Mouse (Mus musculus) gastrocnemius, adult 8-10 months (tissue): ENCODE measurements around the gene Col4a3. TPM values are rescaled to one million over a fixed set of nuclear protein-coding genes. Genes with fewer than 3 reads are reported as not detected.

Source experiments
- DNase-seq, 2 experiments: peaks; one replicate each; pipeline ENCODE4 v3.0.0; 2022; ENCODE audit warnings: low spot score in 2 of 2
- total RNA-seq, 4 experiments: library from RNA; stranded (reverse); gene quantifications; 2 replicates each; pipeline ENCODE4 v1.2.4; 2022

Gene Col4a3
- total RNA-seq, 4 experiments from 2014 or later = 0.44 to 1.3 (median 0.66) TPM

DNA sequence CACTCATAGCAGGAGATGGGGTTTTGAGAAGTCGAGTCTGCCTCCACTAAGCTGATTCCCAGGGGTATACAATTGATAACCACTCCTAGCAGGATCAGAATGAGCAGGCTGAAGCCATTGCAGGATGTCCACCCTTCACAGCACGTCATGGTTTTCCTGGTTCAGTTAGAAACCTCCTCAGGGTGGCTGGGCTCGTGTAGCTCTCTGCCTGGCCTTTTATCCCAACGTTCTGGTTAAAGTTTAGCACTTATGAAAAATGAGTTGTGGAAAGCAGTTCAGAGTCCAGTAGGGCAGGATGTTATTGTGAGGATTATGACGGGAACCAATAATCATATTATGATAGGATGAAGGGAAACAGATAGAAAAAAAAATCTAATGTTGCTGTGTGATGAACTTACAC lies 181.5 kb downstream of the Col4a3 start, which contains the start of gene Tm4sf20:
Gene Tm4sf20 (minus strand): TSS at position 193 of the 400 bp plus-strand sequence.
- no peak for DNase-seq

DNA sequence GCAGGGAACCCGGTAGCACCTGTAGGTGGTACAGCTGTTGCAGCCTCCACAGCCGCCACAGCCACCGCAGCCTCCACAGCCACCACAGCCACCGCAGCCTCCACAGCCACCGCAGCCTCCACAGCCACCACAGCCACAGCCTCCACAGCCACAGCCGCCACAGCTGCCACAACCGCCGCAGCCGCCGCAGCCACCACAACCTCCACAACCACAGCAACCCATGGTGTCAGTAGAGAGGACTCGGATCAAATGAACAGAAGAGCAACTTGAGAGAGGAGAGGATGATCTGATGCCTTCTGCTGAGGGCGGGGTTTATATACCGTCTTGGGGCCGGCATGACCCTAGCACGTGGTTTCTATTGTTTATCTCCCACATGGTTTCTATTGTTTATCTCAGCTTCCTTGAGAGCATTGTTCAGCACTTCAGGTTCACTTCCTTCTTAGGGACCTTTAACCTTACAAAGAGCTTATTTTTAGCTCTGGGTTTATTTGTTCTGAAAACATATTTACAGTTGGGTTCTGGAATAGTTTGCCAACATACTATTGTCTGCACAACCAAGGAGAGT lies 184.4 kb downstream of the Col4a3 start, which contains the start of gene Gm47791:
Gene Gm47791 (minus strand): TSS at position 222 of the 565 bp plus-strand sequence.
- DNase-seq = no peak

Other genes starting within 250 kb of the Col4a3 start
- under 1 TPM; 0.39 to 0.97 (median 0.74) TPM for gene Col4a4, start 72 bp upstream of the Col4a3 start, total RNA-seq
- gene Mff, start 138.0 kb downstream of the Col4a3 start, total RNA-seq = 100 to 1,000 TPM; 118 to 174 (median 140) TPM
- gene Tm4sf20, start 181.5 kb downstream of the Col4a3 start, total RNA-seq = not detected
- gene Gm47791, start 184.3 kb downstream of the Col4a3 start, total RNA-seq = not detected